Mouse (Mus musculus) neutrophil, adult 59 days (primary cell): Measurements from ENCODE around the gene Utf1. TPM values are rescaled to one million over a fixed set of nuclear protein-coding genes. Genes with fewer than 3 reads are reported as not detected.

Experiments used
- total RNA-seq, 2 experiments: library from RNA; stranded (reverse); gene quantifications; 1 replicate in 1 of 2; 2 replicates in 1 of 2; pipeline ENCODE4 v1.2.4; 2023

The Utf1 gene
- total RNA-seq: not detected

GRCm38 (mm10) chr7:139943674-139944281, at the start of gene Utf1:
Gene Utf1, plus strand, starts transcription at chr7:139943789.

GRCm38 (mm10) chr7:139894655-139895557, 48.7 kb upstream of the Utf1 start, which contains the start of gene Kndc1:
Gene Kndc1, plus strand, starts transcription at chr7:139894696.

GRCm38 (mm10) chr7:139978278-139978892, 34.8 kb downstream of the Utf1 start, which contains the start of gene 6430531B16Rik:
Gene 6430531B16Rik, minus strand, starts transcription at chr7:139978755.

GRCm38 (mm10) chr7:139992406-139992805, 48.8 kb downstream of the Utf1 start, which contains the start of gene Adam8:
Gene Adam8, minus strand, starts transcription at chr7:139992562.

Other genes starting within 250 kb of the Utf1 start
- gene Adgra1, start 109.6 kb upstream of the Utf1 start, total RNA-seq: not detected
- gene Kndc1, start 49.1 kb upstream of the Utf1 start, total RNA-seq: not detected
- gene 6430531B16Rik, start 35.0 kb downstream of the Utf1 start, total RNA-seq: 1 to 10 TPM; 5.6 to 7.0 TPM
- gene Adam8, start 48.8 kb downstream of the Utf1 start, total RNA-seq: 100 to 1,000 TPM; 883 to 884 TPM
- 10 to 100 TPM; 15.7 to 17.0 TPM for gene Zfp511, start 92.6 kb downstream of the Utf1 start, total RNA-seq
- gene Tubgcp2, start 92.9 kb downstream of the Utf1 start, total RNA-seq: 10 to 100 TPM; 23.3 to 28.3 TPM
- not detected for gene Msx3, start 105.3 kb downstream of the Utf1 start, total RNA-seq
- not detected for gene Caly, start 138.8 kb downstream of the Utf1 start, total RNA-seq
- gene Prap1, start 149.6 kb downstream of the Utf1 start, total RNA-seq: not detected
- 1 to 10 TPM; 5.9 to 8.1 TPM for gene Fuom, start 158.7 kb downstream of the Utf1 start, total RNA-seq
- 10 to 100 TPM in 1 of 2 experiments, 1 to 10 TPM in 1; 7.2 to 13.3 TPM for gene Paox, start 172.0 kb downstream of the Utf1 start, total RNA-seq
- gene Echs1, start 172.7 kb downstream of the Utf1 start, total RNA-seq: 10 to 100 TPM; 29.6 to 38.5 TPM
- 1 to 10 TPM; 5.6 to 6.4 TPM for gene Mtg1, start 193.8 kb downstream of the Utf1 start, total RNA-seq
- not detected for gene Sprn, start 211.1 kb downstream of the Utf1 start, total RNA-seq
- gene Olfr522, start 221.0 kb downstream of the Utf1 start, total RNA-seq: not detected
- gene Olfr523, start 229.4 kb downstream of the Utf1 start, total RNA-seq: not detected